Mouse (Mus musculus) hindbrain, embryonic 10.5 days (tissue): ENCODE data around the gene Dthd1. TPM values are rescaled to one million over a fixed set of nuclear protein-coding genes. Genes with fewer than 3 reads are reported as not detected.

ENCODE experiments used
- DNase-seq: peaks from one replicate; pipeline ENCODE4 v3.0.0-alpha.2; 2017; ENCODE audit warnings: low spot score
- H3K27ac ChIP-seq: fragments of 300-500 bp; sonication (generic); 2 replicates; pipeline ENCODE4 v1.5.1; 2016; ENCODE audit warnings: mild to moderate bottlenecking, moderate library complexity
- H3K27me3 ChIP-seq: fragments of 300-500 bp; sonication (generic); 2 replicates; pipeline ENCODE4 v1.6.1; 2016; ENCODE audit warnings: mild to moderate bottlenecking; ENCODE audit not compliant: poor library complexity, insufficient read depth, severe bottlenecking
- H3K36me3 ChIP-seq: fragments of 300-500 bp; sonication (generic); 2 replicates; pipeline ENCODE4 v1.6.1; 2016; ENCODE audit warnings: mild to moderate bottlenecking, moderate library complexity
- H3K4me1 ChIP-seq: fragments of 300-500 bp; sonication (generic); replicated peaks from 2 replicates; pipeline ENCODE4 v1.6.1; 2016; ENCODE audit warnings: mild to moderate bottlenecking
- H3K4me3 ChIP-seq: fragments of 300-500 bp; sonication (generic); 2 replicates; pipeline ENCODE4 v1.5.1; 2016; ENCODE audit warnings: mild to moderate bottlenecking, moderate library complexity
- H3K9me3 ChIP-seq: fragments of 300-500 bp; sonication (generic); 2 replicates; pipeline ENCODE4 v1.6.1; 2016; ENCODE audit warnings: mild to moderate bottlenecking, moderate library complexity
- WGBS: fragments of 180-500 bp; shearing (Covaris S2); methylation state at CpG from one replicate; pipeline ENCODE4 v1.1.7; 2016; 5-methylcytosine and 5-hydroxymethylcytosine counted together
- polyA plus RNA-seq: library from polyadenylated mRNA; unstranded; fragments of >200 nt; fragmentation: Nextera tagmentation; extraction: Ambion mirVana; gene quantifications from 2 replicates; pipeline ENCODE4 v1.2.1, GENCODE M21; 2016

The Dthd1 gene
- polyA plus RNA-seq, 1 experiment from 2014 or later = not detected

DNA sequence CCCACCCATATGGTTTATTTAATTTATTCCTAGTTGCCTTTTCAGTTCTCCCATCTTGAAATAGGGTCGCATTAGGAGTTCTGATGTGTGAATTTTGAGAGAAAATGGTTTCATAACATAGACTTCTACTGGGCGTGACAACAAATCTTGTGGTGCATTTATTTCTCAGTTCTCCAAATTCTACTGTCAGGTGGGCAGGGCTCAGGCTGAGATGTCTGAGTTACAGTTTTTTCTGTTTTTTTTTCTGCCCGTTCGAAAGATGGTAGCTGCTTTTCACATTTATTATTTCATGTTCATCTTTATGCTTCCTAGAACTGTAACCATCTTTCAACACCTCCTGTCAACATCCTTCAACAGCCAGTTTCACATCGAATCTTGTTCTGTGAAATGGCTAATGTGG, 95.5 kb downstream of the Dthd1 start:
- H3K4me3 ChIP-seq = no peak overlapping the region
- no peaks in the 10 kb centered on the region for H3K4me1 ChIP-seq
- H3K9me3 ChIP-seq = no peaks in the 10 kb centered on the region
- H3K36me3 ChIP-seq = no peaks in the 10 kb centered on the region
- H3K27ac ChIP-seq = no peak overlapping the region
- DNase-seq = no peak
- no peaks in the 10 kb centered on the region for H3K27me3 ChIP-seq
- WGBS = 90% methylated on average over 5 of the region's 5 CpGs

DNA sequence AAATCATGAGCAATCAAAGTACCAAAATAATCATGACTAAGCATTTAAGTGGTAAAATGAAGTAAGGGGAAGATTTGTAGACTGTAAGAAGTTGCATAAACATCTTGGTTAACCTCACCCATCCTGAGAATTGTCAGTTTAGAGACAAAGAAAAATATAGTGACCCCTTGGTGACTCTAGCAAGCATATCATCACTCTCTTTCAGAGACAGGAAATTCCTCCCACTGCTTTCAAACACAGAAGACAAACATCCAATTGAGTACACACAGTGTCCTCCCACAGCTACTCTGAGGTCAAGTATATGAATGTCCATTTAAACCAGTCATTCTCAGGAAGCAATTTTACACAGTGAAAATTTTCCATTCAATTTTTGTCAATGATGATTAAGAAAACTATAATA, 111.0 kb downstream of the Dthd1 start:
- no peaks in the 10 kb centered on the region for H3K27me3 ChIP-seq
- no peaks in the 10 kb centered on the region for H3K4me1 ChIP-seq
- H3K9me3 ChIP-seq = no peaks in the 10 kb centered on the region
- DNase-seq = no peak
- H3K4me3 ChIP-seq = no peak overlapping the region
- H3K36me3 ChIP-seq = no peaks in the 10 kb centered on the region
- no peak overlapping the region for H3K27ac ChIP-seq

Other genes with a start within 250 kb of the Dthd1 start
- 0.77 and 1.2 TPM in 2 replicates for gene Arap2, start 47.7 kb upstream of the Dthd1 start, polyA plus RNA-seq